In the genomic region with DNA sequence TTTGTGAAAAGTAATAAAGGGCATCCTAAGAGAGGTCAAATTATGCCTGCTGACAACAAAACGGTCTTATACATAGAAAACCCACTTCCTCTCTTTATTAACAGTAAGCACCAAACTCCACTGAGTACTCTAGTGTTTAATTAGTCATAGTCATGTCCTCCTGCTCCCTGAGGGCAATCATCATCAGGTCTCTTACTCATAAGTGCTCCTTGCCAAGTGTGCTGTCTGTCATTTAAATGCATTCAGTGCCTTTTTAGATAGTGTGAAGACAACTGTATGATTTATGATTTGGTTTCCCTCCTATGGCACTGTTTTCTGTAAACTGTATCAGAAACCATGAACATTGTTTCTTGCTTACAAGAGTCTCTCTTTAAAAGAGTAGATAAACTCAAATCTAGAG, we compare ENCODE assay signal across 44 mouse cellular contexts. TPM values are rescaled to one million over a fixed set of nuclear protein-coding genes. Genes with fewer than 3 reads are reported as not detected.
DNase-seq lines count a peak whose midpoint lies in the region.
"Had no signal": no experiment of that assay in that cellular context is flagged by ENCODE, and none has a peak within 500 bp of the region (broad histone marks: within the 10 kb centered on the region; RNA-seq: fewer than 3 reads in every experiment).

No protein-coding gene starts in this region.

- peak; percentile 28 for DNase-seq in adrenal gland, adult 2 months
- DNase-seq in adrenal gland, postnatal 25 days = no peak
- DNase-seq in 3134 (ENCODE audit: extremely low read depth, insufficient read length, low spot score) = peak; percentile 53
- peak; percentile 23 for DNase-seq in MN1 (ENCODE audit: low spot score)
- peak; percentile 18 for DNase-seq in brain, adult 2 months (ENCODE audit: low read depth, low spot score)
- DNase-seq in left cerebral cortex, postnatal 36 days (ENCODE audit: low spot score in 2 of 2) = no peak
- DNase-seq in cerebellum, adult 11 months = no peak
- DNase-seq in cerebellum, postnatal 14 days = no peak
- DNase-seq: adrenal gland, postnatal 10 days; cerebellum, adult 11-12 months; heart, postnatal 10 days; kidney, adult 18-20 months; kidney, postnatal 25 days; lung, adult 2 months; lung, postnatal 10 days; right cerebral cortex, adult 18-20 months; spleen, adult 18-20 months; thymus, adult 18-20 months; thymus, postnatal 36 days had no signal

- intact Hi-C loops in left cerebral cortex, postnatal 36 days (cut with DNase I) = no loop called here

RNA-seq across cellular contexts. Expression of a gene that starts 7.3 kb away (rescaled TPM):
- total RNA-seq in adrenal gland, adult 2 months (2021) = under 1 TPM in 1 of 2 experiments, not detected in 1; 0.38 TPM
- 0.76 and 1.0 TPM in 2 replicates for polyA plus RNA-seq in adrenal gland, adult 2 months (2012; rRNA removed)
- 0.73 and 0.95 TPM in 2 replicates for total RNA-seq in adrenal gland, postnatal 25 days (2021)
- total RNA-seq in left cerebral cortex, postnatal 36 days (2021) = 1 to 10 TPM in 1 of 2 experiments, under 1 TPM in 1; 0.66 to 1.5 TPM
- total RNA-seq: hematopoietic stem cell, adult 5-6 weeks had no signal
- polyA plus RNA-seq: inflammation-experienced regulatory T-cells, adult 6 months had no signal

RNA-seq across cellular contexts. Expression of a gene that starts 8.0 kb away (rescaled TPM):
- total RNA-seq in adrenal gland, adult 2 months (2021) = 10 to 100 TPM; 70.8 to 79.3 TPM
- 22.2 and 29.6 TPM in 2 replicates for polyA plus RNA-seq in adrenal gland, adult 2 months (2012; rRNA removed)
- 83.9 and 94.1 TPM in 2 replicates for total RNA-seq in adrenal gland, postnatal 25 days (2021)
- total RNA-seq in left cerebral cortex, postnatal 36 days (2021) = 100 to 1,000 TPM in 1 of 2 experiments, 10 to 100 TPM in 1; 92.7 to 101 TPM

RNA-seq across cellular contexts. Expression of a gene that starts 23.1 kb away (rescaled TPM):
- total RNA-seq in adrenal gland, adult 2 months (2021) = not detected
- polyA plus RNA-seq in adrenal gland, adult 2 months (2012; rRNA removed) = not detected in 2 replicates
- total RNA-seq in adrenal gland, postnatal 25 days (2021) = not detected in 2 replicates
- not detected for total RNA-seq in left cerebral cortex, postnatal 36 days (2021)
- total RNA-seq: adrenal gland, postnatal 10 days; CH12.LX; ES-E14; gastrocnemius, adult 8-10 months; heart, adult 8-10 months; heart, postnatal 10 days; hematopoietic stem cell, adult 5-6 weeks; layer of hippocampus, adult 18-20 months; layer of hippocampus, postnatal 10 days; left cerebral cortex, adult 18-20 months; left cerebral cortex, postnatal 25 days had no signal
- polyA plus RNA-seq: cortical plate, adult 2 months; embryonic facial prominence, embryonic 14.5 days; erythroblast, embryonic 14.5 days; forebrain, embryonic 11.5 days; forebrain, embryonic 16.5 days; gonadal fat pad, adult 2 months; heart, embryonic 13.5 days; hindbrain, embryonic 15.5 days; inflammation-experienced regulatory T-cells, adult 6 months; kidney, embryonic 15.5 days; limb, embryonic 15.5 days; liver, embryonic 14.5 days; lung, adult 2 months; midbrain, embryonic 10.5 days; midbrain, embryonic 15.5 days; neural tube, embryonic 12.5 days; stomach, embryonic 16.5 days had no signal

RNA-seq across cellular contexts. Expression of a gene that starts 30.6 kb away (rescaled TPM):
- not detected for total RNA-seq in adrenal gland, adult 2 months (2021)
- polyA plus RNA-seq in adrenal gland, adult 2 months (2012; rRNA removed) = not detected in 2 replicates
- not detected in 2 replicates for total RNA-seq in adrenal gland, postnatal 25 days (2021)
- not detected for total RNA-seq in left cerebral cortex, postnatal 36 days (2021)
- total RNA-seq: adrenal gland, postnatal 10 days; CH12.LX; ES-E14; gastrocnemius, adult 8-10 months; heart, adult 8-10 months; heart, postnatal 10 days; hematopoietic stem cell, adult 5-6 weeks; layer of hippocampus, adult 18-20 months; layer of hippocampus, postnatal 10 days; left cerebral cortex, adult 18-20 months; left cerebral cortex, postnatal 25 days had no signal
- polyA plus RNA-seq: cortical plate, adult 2 months; embryonic facial prominence, embryonic 14.5 days; erythroblast, embryonic 14.5 days; forebrain, embryonic 11.5 days; forebrain, embryonic 16.5 days; gonadal fat pad, adult 2 months; heart, embryonic 13.5 days; hindbrain, embryonic 15.5 days; inflammation-experienced regulatory T-cells, adult 6 months; kidney, embryonic 15.5 days; limb, embryonic 15.5 days; liver, embryonic 14.5 days; lung, adult 2 months; midbrain, embryonic 10.5 days; midbrain, embryonic 15.5 days; neural tube, embryonic 12.5 days; stomach, embryonic 16.5 days had no signal

RNA-seq across cellular contexts. Expression of a gene that starts 37.6 kb away (rescaled TPM):
- not detected for total RNA-seq in adrenal gland, adult 2 months (2021)
- not detected in 2 replicates for polyA plus RNA-seq in adrenal gland, adult 2 months (2012; rRNA removed)
- not detected in 2 replicates for total RNA-seq in adrenal gland, postnatal 25 days (2021)
- not detected for total RNA-seq in left cerebral cortex, postnatal 36 days (2021)
- total RNA-seq: adrenal gland, postnatal 10 days; CH12.LX; ES-E14; gastrocnemius, adult 8-10 months; heart, adult 8-10 months; heart, postnatal 10 days; hematopoietic stem cell, adult 5-6 weeks; layer of hippocampus, adult 18-20 months; layer of hippocampus, postnatal 10 days; left cerebral cortex, adult 18-20 months; left cerebral cortex, postnatal 25 days had no signal
- polyA plus RNA-seq: cortical plate, adult 2 months; embryonic facial prominence, embryonic 14.5 days; erythroblast, embryonic 14.5 days; forebrain, embryonic 11.5 days; forebrain, embryonic 16.5 days; gonadal fat pad, adult 2 months; heart, embryonic 13.5 days; hindbrain, embryonic 15.5 days; inflammation-experienced regulatory T-cells, adult 6 months; kidney, embryonic 15.5 days; limb, embryonic 15.5 days; liver, embryonic 14.5 days; lung, adult 2 months; midbrain, embryonic 10.5 days; midbrain, embryonic 15.5 days; neural tube, embryonic 12.5 days; stomach, embryonic 16.5 days had no signal

Comparison
In these comparisons a context has a peak if more than half of its experiments do, and no peak if none do; other contexts are left out.
1. DNase-seq: peak in adrenal gland, adult 2 months (single experiment), 3134 (single experiment), MN1 (single experiment) and brain, adult 2 months (single experiment); none in adrenal gland, postnatal 25 days (single experiment), left cerebral cortex, postnatal 36 days (0 of 2), cerebellum, adult 11 months (single experiment) and cerebellum, postnatal 14 days (0 of 2).